7 mouse cellular contexts compared by ENCODE assay signal in genomic region chr2:119971837-119972536, GRCm38 (mm10). TPM values are rescaled to one million over a fixed set of nuclear protein-coding genes. Genes with fewer than 3 reads are reported as not detected.
DNase-seq lines count a peak whose midpoint lies in the region; ATAC-seq lines count a peak whose summit lies in the region.

No protein-coding gene starts in this region.

- H3K4me2 ChIP-seq in intestine, embryonic 16.5 days (ENCODE audit: low read depth, low read length): peak overlapping the region; percentile 64
- H3K4me2 ChIP-seq in midbrain, embryonic 11.5 days: peak overlapping the region; percentile 59

- peak; percentile 98 for ATAC-seq in intestine, embryonic 16.5 days
- peak; percentile 99 for ATAC-seq in midbrain, embryonic 11.5 days (ENCODE audit: low FRiP score)

- DNase-seq in adrenal gland, adult 8-10 months: peak; percentile 95
- DNase-seq in embryo, embryonic 9.5 days (ENCODE audit: extremely low spot score): peak; percentile 96
- DNase-seq in gastrocnemius, postnatal 4 days (ENCODE audit: low spot score in 2 of 2): peak; percentile 89 to 97
- peak; percentile 95 to 96 for DNase-seq in left cerebral cortex, postnatal 36 days (ENCODE audit: low spot score in 2 of 2)
- peak; percentile 99 for DNase-seq in midbrain, embryonic 11.5 days (ENCODE audit: low spot score, missing footprints)
- peak; percentile 92 for DNase-seq in skeletal muscle tissue, adult 2 months (ENCODE audit: low read depth, low spot score)

- intact Hi-C loops in left cerebral cortex, postnatal 36 days (cut with DNase I): loop anchor here (5.0 to 10.0 kb wide), 2 partner anchors 95 to 193 kb away; no protein-coding TSS in a partner anchor

- H3K27ac ChIP-seq in intestine, embryonic 16.5 days (ENCODE audit: low read length): peak overlapping the region; percentile 58
- no peak overlapping the region for H3K27ac ChIP-seq in midbrain, embryonic 11.5 days (ENCODE audit: low read depth, low read length)

- no peaks in the 10 kb centered on the region for H3K36me3 ChIP-seq in intestine, embryonic 16.5 days (ENCODE audit: control insufficient read depth, insufficient read depth, low read length)
- no peaks in the 10 kb centered on the region for H3K36me3 ChIP-seq in midbrain, embryonic 11.5 days (ENCODE audit: control insufficient read depth, insufficient read depth, low read length)

- H3K9me3 ChIP-seq in intestine, embryonic 16.5 days (ENCODE audit: control insufficient read depth, low read length): no peaks in the 10 kb centered on the region
- H3K9me3 ChIP-seq in midbrain, embryonic 11.5 days (ENCODE audit: control insufficient read depth, low read length): no peaks in the 10 kb centered on the region

- no peaks in the 10 kb centered on the region for H3K27me3 ChIP-seq in intestine, embryonic 16.5 days (replicated peaks; ENCODE audit: control insufficient read depth, insufficient read depth, low read length)
- no peaks in the 10 kb centered on the region for H3K27me3 ChIP-seq in midbrain, embryonic 11.5 days (ENCODE audit: control insufficient read depth, insufficient read depth, low read length)

- peak overlapping the region; percentile 78 for H3K9ac ChIP-seq in intestine, embryonic 16.5 days (ENCODE audit: low read depth, low read length)
- peak overlapping the region; percentile 77 for H3K9ac ChIP-seq in midbrain, embryonic 11.5 days (ENCODE audit: low read length)

- 3% methylated on average over 32 of the region's 32 CpGs for WGBS in intestine, embryonic 16.5 days
- WGBS in midbrain, embryonic 11.5 days: 3% methylated on average over 32 of the region's 32 CpGs

- peak overlapping the region; percentile 76 for H3K4me3 ChIP-seq in intestine, embryonic 16.5 days (ENCODE audit: low read length)
- peak overlapping the region; percentile 74 for H3K4me3 ChIP-seq in midbrain, embryonic 11.5 days (ENCODE audit: low read depth, low read length)

- H3K4me1 ChIP-seq in intestine, embryonic 16.5 days (ENCODE audit: control insufficient read depth, insufficient read depth, low read length): peaks cover 11% of the 10 kb centered on the region; the same call in 1 of the 2 replicates
- peaks cover 8% of the 10 kb centered on the region; the same call in 1 of the 2 replicates for H3K4me1 ChIP-seq in midbrain, embryonic 11.5 days (ENCODE audit: control insufficient read depth, insufficient read depth, low read length)

RNA-seq across cellular contexts. Expression of gene Mapkbp1, which starts 0.5 kb away (rescaled TPM):
- 10 to 100 TPM in 3 of 4 experiments, 1 to 10 TPM in 1; 9.1 to 22.4 (median 16.9) TPM for total RNA-seq in adrenal gland, adult 8-10 months (2022)
- total RNA-seq in gastrocnemius, postnatal 4 days (2021): 10 to 100 TPM; 14.1 to 15.6 TPM
- 2.0 and 2.4 TPM in 2 replicates for polyA plus RNA-seq in intestine, embryonic 16.5 days (2015; fragmentation: Nextera tagmentation; extraction: Ambion mirVana)
- total RNA-seq in left cerebral cortex, postnatal 36 days (2021): 10 to 100 TPM; 41.6 to 66.9 TPM
- 2.9 and 3.4 TPM in 2 replicates for polyA plus RNA-seq in midbrain, embryonic 11.5 days (2014; fragmentation: Nextera tagmentation; extraction: Ambion mirVana)

RNA-seq across cellular contexts. Expression of gene Jmjd7, which starts 55.3 kb away (rescaled TPM):
- 10 to 100 TPM in 2 of 4 experiments, 1 to 10 TPM in 2; 7.3 to 16.7 (median 10.8) TPM for total RNA-seq in adrenal gland, adult 8-10 months (2022)
- 1 to 10 TPM; 7.9 to 9.2 TPM for total RNA-seq in gastrocnemius, postnatal 4 days (2021)
- 16.1 and 17.4 TPM in 2 replicates for polyA plus RNA-seq in intestine, embryonic 16.5 days (2015; fragmentation: Nextera tagmentation; extraction: Ambion mirVana)
- total RNA-seq in left cerebral cortex, postnatal 36 days (2021): 1 to 10 TPM; 3.4 to 4.8 TPM
- 18.8 and 19.1 TPM in 2 replicates for polyA plus RNA-seq in midbrain, embryonic 11.5 days (2014; fragmentation: Nextera tagmentation; extraction: Ambion mirVana)

RNA-seq across cellular contexts. Expression of gene Gm28042, which starts 55.3 kb away (rescaled TPM):
- total RNA-seq in adrenal gland, adult 8-10 months (2022): 1 to 10 TPM in 2 of 4 experiments, under 1 TPM in 2; 0.78 to 1.6 (median 0.96) TPM
- total RNA-seq in gastrocnemius, postnatal 4 days (2021): 1 to 10 TPM; 1.0 to 1.2 TPM
- polyA plus RNA-seq in intestine, embryonic 16.5 days (2015; fragmentation: Nextera tagmentation; extraction: Ambion mirVana): 2.4 and 3.8 TPM in 2 replicates
- under 1 TPM in 1 of 2 experiments, not detected in 1; 0.84 TPM for total RNA-seq in left cerebral cortex, postnatal 36 days (2021)
- polyA plus RNA-seq in midbrain, embryonic 11.5 days (2014; fragmentation: Nextera tagmentation; extraction: Ambion mirVana): 3.6 and 3.9 TPM in 2 replicates
